Mouse (Mus musculus): ENCODE results near the gene Ddx6. TPM values are rescaled to one million over a fixed set of nuclear protein-coding genes. Genes with fewer than 3 reads are reported as not detected.

Gene Ddx6
- polyA plus RNA-seq, 1 experiment, result 41.8 TPM

- no peak overlapping the region for H3K4me3 ChIP-seq (replicated peaks; ENCODE audit: insufficient read depth, low read depth, low read length)
- no peak for DNase-seq
- TF ChIP-seq CTCF (IDR thresholded peaks at IDR 0.05; ENCODE audit: borderline replicate concordance, insufficient read depth, low read depth, low read length) (no peak), POLR2A (IDR thresholded peaks at IDR 0.05; ENCODE audit: borderline replicate concordance, insufficient read depth, low read length) (no peak)
- H3K4me1 ChIP-seq (ENCODE audit: control insufficient read depth, insufficient read depth, low read length), result peaks cover 13% of the 10 kb centered on the region; the same call in 1 of the 2 replicates
- no peak overlapping the region for H3K27ac ChIP-seq (ENCODE audit: insufficient read depth, low read length)
- H3K27me3 ChIP-seq (ENCODE audit: control insufficient read depth, insufficient read depth, low read length), result no peaks in the 10 kb centered on the region
- 87% methylated on average over 9 of the region's 9 CpGs for WGBS
Observed at GRCm38 (mm10) chr9:44594901-44595536, 9.7 kb upstream of the Ddx6 start.

- Histone ChIP-seq H3K4me1 (ENCODE audit: control insufficient read depth, insufficient read depth, low read length) (peaks cover 13% of the 10 kb centered on the region; the same call in 1 of the 2 replicates), H3K27me3 (ENCODE audit: control insufficient read depth, insufficient read depth, low read length) (no peaks in the 10 kb centered on the region), H3K27ac (ENCODE audit: insufficient read depth, low read length) (no peak overlapping the region), H3K4me3 (replicated peaks; ENCODE audit: insufficient read depth, low read depth, low read length) (no peak overlapping the region)
- 95% methylated on average over 1 of the region's 1 CpGs for WGBS
- DNase-seq, result no peak
- TF ChIP-seq CTCF (IDR thresholded peaks at IDR 0.05; ENCODE audit: borderline replicate concordance, insufficient read depth, low read depth, low read length) (no peak), POLR2A (IDR thresholded peaks at IDR 0.05; ENCODE audit: borderline replicate concordance, insufficient read depth, low read length) (no peak)
Observed at GRCm38 (mm10) chr9:44595537-44595930, 9.2 kb upstream of the Ddx6 start.

GRCm38 (mm10) chr9:44597742-44598141 is 7.0 kb upstream of the Ddx6 start:
- Histone ChIP-seq H3K27ac (ENCODE audit: insufficient read depth, low read length) (no peak overlapping the region), H3K4me1 (ENCODE audit: control insufficient read depth, insufficient read depth, low read length) (peaks cover 6% of the 10 kb centered on the region; the same call in 1 of the 2 replicates), H3K4me3 (replicated peaks; ENCODE audit: insufficient read depth, low read depth, low read length) (no peak overlapping the region), H3K27me3 (ENCODE audit: control insufficient read depth, insufficient read depth, low read length) (no peaks in the 10 kb centered on the region)
- 98% methylated on average over 2 of the region's 2 CpGs for WGBS
- DNase-seq, result no peak
- TF ChIP-seq POLR2A (IDR thresholded peaks at IDR 0.05; ENCODE audit: borderline replicate concordance, insufficient read depth, low read length), result no peak
- TF ChIP-seq CTCF (IDR thresholded peaks at IDR 0.05; ENCODE audit: borderline replicate concordance, insufficient read depth, low read depth, low read length), result no peak

- no peaks in the 10 kb centered on the region for H3K27me3 ChIP-seq (ENCODE audit: control insufficient read depth, insufficient read depth, low read length)
- peak; percentile 66 to 67 for DNase-seq
- peak overlapping the region; percentile 6 for H3K4me3 ChIP-seq (replicated peaks; ENCODE audit: insufficient read depth, low read depth, low read length)
- peaks cover 6% of the 10 kb centered on the region; the same call in 1 of the 2 replicates for H3K4me1 ChIP-seq (ENCODE audit: control insufficient read depth, insufficient read depth, low read length)
- TF ChIP-seq CTCF (IDR thresholded peaks at IDR 0.05; ENCODE audit: borderline replicate concordance, insufficient read depth, low read depth, low read length) (no peak), POLR2A (IDR thresholded peaks at IDR 0.05; ENCODE audit: borderline replicate concordance, insufficient read depth, low read length) (no peak)
- 10% methylated on average over 18 of the region's 18 CpGs for WGBS
- H3K27ac ChIP-seq (ENCODE audit: insufficient read depth, low read length), result peak overlapping the region; percentile 32
Observed at GRCm38 (mm10) chr9:44598899-44599495, 5.7 kb upstream of the Ddx6 start.

GRCm38 (mm10) chr9:44599616-44600015 is 5.1 kb upstream of the Ddx6 start:
- no peaks in the 10 kb centered on the region for H3K27me3 ChIP-seq (ENCODE audit: control insufficient read depth, insufficient read depth, low read length)
- WGBS, result 11% methylated on average over 6 of the region's 6 CpGs
- DNase-seq, result peak; percentile 37 to 49
- peaks cover 6% of the 10 kb centered on the region; the same call in 1 of the 2 replicates for H3K4me1 ChIP-seq (ENCODE audit: control insufficient read depth, insufficient read depth, low read length)
- peak; percentile 24; the same call in 1 of the 2 replicates for TF ChIP-seq POLR2A (IDR thresholded peaks at IDR 0.05; ENCODE audit: borderline replicate concordance, insufficient read depth, low read length)
- TF ChIP-seq CTCF (IDR thresholded peaks at IDR 0.05; ENCODE audit: borderline replicate concordance, insufficient read depth, low read depth, low read length), result no peak
- H3K4me3 ChIP-seq (replicated peaks; ENCODE audit: insufficient read depth, low read depth, low read length), result no peak overlapping the region
- peak overlapping the region; percentile 32 for H3K27ac ChIP-seq (ENCODE audit: insufficient read depth, low read length)

- H3K4me1 ChIP-seq (ENCODE audit: control insufficient read depth, insufficient read depth, low read length), result peaks cover 6% of the 10 kb centered on the region; the same call in 1 of the 2 replicates
- H3K27me3 ChIP-seq (ENCODE audit: control insufficient read depth, insufficient read depth, low read length), result no peaks in the 10 kb centered on the region
- H3K4me3 ChIP-seq (replicated peaks; ENCODE audit: insufficient read depth, low read depth, low read length), result no peak overlapping the region
- no peak overlapping the region for H3K27ac ChIP-seq (ENCODE audit: insufficient read depth, low read length)
- no peak for DNase-seq
- 87% methylated on average over 6 of the region's 6 CpGs for WGBS
- no peak for TF ChIP-seq CTCF (IDR thresholded peaks at IDR 0.05; ENCODE audit: borderline replicate concordance, insufficient read depth, low read depth, low read length)
- no peak for TF ChIP-seq POLR2A (IDR thresholded peaks at IDR 0.05; ENCODE audit: borderline replicate concordance, insufficient read depth, low read length)
Observed at GRCm38 (mm10) chr9:44600801-44601200, 3.9 kb upstream of the Ddx6 start.

- TF ChIP-seq POLR2A (IDR thresholded peaks at IDR 0.05; ENCODE audit: borderline replicate concordance, insufficient read depth, low read length) (no peak), CTCF (IDR thresholded peaks at IDR 0.05; ENCODE audit: borderline replicate concordance, insufficient read depth, low read depth, low read length) (no peak)
- H3K4me1 ChIP-seq (ENCODE audit: control insufficient read depth, insufficient read depth, low read length), result peaks cover 12% of the 10 kb centered on the region; the same call in 1 of the 2 replicates
- 64% methylated on average over 6 of the region's 6 CpGs for WGBS
- no peak overlapping the region for H3K27ac ChIP-seq (ENCODE audit: insufficient read depth, low read length)
- H3K27me3 ChIP-seq (ENCODE audit: control insufficient read depth, insufficient read depth, low read length), result no peaks in the 10 kb centered on the region
- peak overlapping the region; percentile 19 for H3K4me3 ChIP-seq (replicated peaks; ENCODE audit: insufficient read depth, low read depth, low read length)
- no peak for DNase-seq
Observed at GRCm38 (mm10) chr9:44602766-44603165, 1.9 kb upstream of the Ddx6 start.

Measured in cerebellum, adult 2 months (tissue).